Mouse (Mus musculus): ENCODE measurements around the gene A530032D15Rik.
"Not testable (repeated sequence)": the region's sequence is repeated elsewhere in the genome, so short reads cannot be mapped to it uniquely, and the experiment has no call there.

Gene A530032D15Rik

DNA sequence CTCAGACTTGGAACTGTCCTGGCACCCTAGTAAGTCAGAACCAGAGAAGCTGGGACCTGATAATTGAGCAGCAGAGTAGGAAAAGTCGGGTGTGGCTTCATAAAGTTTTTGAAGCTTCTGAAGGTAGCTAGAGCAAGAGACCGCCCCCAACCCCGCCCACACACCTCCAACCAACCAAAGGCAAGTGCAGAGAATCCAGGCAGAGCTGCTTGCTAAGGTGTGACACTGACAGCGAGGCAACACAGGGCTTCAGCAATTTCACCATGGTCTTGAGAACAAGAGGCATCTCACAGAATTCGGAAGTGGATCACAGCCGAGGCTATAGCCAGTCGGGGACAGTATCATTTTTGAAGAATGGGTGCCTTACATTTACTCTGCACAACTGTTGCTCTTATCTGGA is at the start of gene A530032D15Rik:
Gene A530032D15Rik, minus strand, starts transcription at position 101 of the 400 bp plus-strand sequence.
- DNase-seq (ENCODE audit: low spot score) = not testable (repeated sequence)

GRCm38 (mm10) chr1:85155151-85155550 is 45.5 kb upstream of the A530032D15Rik start:
- DNase-seq (ENCODE audit: low spot score) = not testable (repeated sequence)

- not testable (repeated sequence) for DNase-seq (ENCODE audit: low spot score)
Measured at GRCm38 (mm10) chr1:85133671-85134070, 24.0 kb upstream of the A530032D15Rik start.

DNA sequence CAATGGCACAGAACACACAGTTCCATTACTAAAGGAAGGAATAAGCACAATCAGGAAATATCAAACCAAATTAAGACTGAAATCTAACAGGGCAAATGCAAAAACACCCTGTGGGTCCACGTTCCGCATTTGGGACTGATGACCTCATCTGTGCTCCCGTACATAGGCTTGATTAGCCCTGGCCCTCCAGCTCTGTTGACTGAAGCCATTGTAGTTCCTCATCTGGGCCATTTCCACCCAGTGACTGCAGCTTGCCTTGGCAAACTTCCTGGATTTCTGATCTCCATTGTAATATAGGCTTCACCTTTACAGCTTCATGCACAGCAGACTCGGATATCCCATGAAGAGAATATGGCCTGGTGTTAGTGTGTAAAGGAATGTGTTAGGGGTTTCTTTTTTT is 12.2 kb upstream of the A530032D15Rik start:
- not testable (repeated sequence) for DNase-seq (ENCODE audit: low spot score)

- DNase-seq (ENCODE audit: low spot score) = not testable (repeated sequence)
Measured at GRCm38 (mm10) chr1:85118341-85118740, 8.7 kb upstream of the A530032D15Rik start.

- not testable (repeated sequence) for DNase-seq (ENCODE audit: low spot score)
Measured at GRCm38 (mm10) chr1:85117537-85117936, 7.9 kb upstream of the A530032D15Rik start.

DNA sequence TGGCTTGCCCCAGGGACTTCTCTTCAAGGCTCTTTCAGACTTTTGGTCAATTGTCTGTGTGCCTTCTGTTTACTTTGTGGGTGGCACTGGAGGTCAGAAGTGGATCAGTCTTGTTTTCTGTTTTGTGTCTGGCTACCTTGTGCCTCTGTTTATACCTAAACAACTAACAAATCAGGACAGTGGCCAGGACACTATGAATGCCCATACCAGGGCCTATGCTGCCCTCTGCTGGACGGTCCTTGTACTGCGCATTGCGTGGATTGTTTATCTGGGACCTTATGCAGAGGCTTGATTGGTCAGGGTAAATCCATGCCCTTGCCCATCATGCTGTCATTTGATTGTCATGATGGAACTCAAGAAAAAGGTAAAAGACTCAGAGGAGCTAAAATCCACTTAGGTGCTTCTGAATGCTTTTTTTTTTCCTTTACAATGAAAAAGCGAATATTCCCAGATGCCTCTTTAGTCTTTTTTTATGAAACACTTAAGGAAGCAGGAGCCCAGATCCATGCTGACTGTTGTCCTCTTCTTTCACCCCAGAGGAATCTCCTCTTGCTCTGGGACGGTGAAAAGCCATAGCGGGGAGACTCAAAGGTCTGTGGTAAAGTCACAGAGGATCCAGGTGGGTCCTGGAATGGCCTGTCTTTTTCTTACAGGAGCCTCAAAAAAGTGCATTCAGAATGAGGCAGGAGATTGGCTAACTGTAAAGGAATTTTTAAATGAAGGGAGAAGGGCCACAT is 5.2 kb upstream of the A530032D15Rik start:
- peak; percentile 15 for DNase-seq (ENCODE audit: low spot score)

- DNase-seq (ENCODE audit: low spot score) = not testable (repeated sequence)
Measured at GRCm38 (mm10) chr1:85114078-85114477, 4.4 kb upstream of the A530032D15Rik start.

DNA sequence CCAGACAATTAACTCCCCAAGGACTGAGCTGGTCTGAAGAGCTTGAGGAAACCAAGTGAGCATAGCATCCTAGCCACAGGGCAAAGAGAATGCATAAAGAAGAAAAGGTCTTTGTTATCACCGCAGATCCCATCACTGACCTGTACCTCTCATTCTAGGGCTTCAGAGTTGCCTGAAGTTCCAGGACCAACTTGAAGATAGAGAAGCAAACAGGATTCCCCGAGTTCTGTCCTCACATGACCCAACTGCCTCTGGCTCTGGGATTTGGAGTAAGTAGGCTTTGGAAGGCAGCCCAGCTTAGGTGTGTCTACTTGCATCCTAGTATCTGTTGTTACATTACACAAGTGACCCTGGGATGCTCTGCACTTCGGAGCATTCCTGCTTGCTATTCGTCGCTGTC is 3.2 kb upstream of the A530032D15Rik start:
- DNase-seq (ENCODE audit: low spot score) = not testable (repeated sequence)

GRCm38 (mm10) chr1:85112266-85112665 is 2.6 kb upstream of the A530032D15Rik start:
- DNase-seq (ENCODE audit: low spot score) = not testable (repeated sequence)

GRCm38 (mm10) chr1:85111572-85111971 is 1.9 kb upstream of the A530032D15Rik start:
- not testable (repeated sequence) for DNase-seq (ENCODE audit: low spot score)

GRCm38 (mm10) chr1:85110876-85111275 is 1.2 kb upstream of the A530032D15Rik start:
- DNase-seq (ENCODE audit: low spot score) = not testable (repeated sequence)

- not testable (repeated sequence) for DNase-seq (ENCODE audit: low spot score)
Measured at GRCm38 (mm10) chr1:85106013-85106412, 3.6 kb downstream of the A530032D15Rik start.

GRCm38 (mm10) chr1:85105336-85105735 is 4.3 kb downstream of the A530032D15Rik start:
- DNase-seq (ENCODE audit: low spot score) = not testable (repeated sequence)

- DNase-seq (ENCODE audit: low spot score) = not testable (repeated sequence)
Measured at GRCm38 (mm10) chr1:85101754-85102153, 7.9 kb downstream of the A530032D15Rik start.

GRCm38 (mm10) chr1:85099864-85100263 is 9.8 kb downstream of the A530032D15Rik start, which contains the start of gene Gm10553:
Gene Gm10553 (plus strand): TSS chr1:85100164.
- not testable (repeated sequence) for DNase-seq (ENCODE audit: low spot score)

GRCm38 (mm10) chr1:85099081-85099480 is 10.6 kb downstream of the A530032D15Rik start:
- DNase-seq (ENCODE audit: low spot score) = not testable (repeated sequence)

DNA sequence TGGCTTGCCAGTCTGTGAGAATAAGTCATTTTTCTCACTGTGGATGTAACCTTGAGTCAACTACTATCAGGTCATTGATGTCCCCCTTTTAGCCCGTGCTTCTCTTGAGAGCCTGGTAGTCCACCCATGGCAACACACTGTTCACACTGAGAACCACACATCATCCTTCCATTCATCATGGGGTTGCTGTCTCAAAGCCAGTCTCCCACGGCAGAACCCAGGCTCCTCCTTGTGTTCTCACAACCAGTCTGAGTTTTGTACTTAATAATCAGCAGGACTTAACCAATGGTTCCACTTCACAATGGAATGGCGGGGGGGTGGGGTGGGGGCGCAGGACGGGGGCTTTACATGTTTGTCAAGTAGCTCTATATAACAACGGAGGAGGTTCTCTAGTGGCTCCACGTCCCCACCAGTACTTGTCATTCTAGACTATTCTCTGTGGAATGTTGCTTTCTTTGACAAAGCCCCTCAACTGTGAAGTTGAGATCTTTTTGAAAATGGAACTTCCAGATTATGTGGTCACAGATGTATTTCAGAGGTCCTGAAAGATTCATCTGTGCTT is 16.6 kb downstream of the A530032D15Rik start:
- DNase-seq (ENCODE audit: low spot score) = not testable (repeated sequence)

DNA sequence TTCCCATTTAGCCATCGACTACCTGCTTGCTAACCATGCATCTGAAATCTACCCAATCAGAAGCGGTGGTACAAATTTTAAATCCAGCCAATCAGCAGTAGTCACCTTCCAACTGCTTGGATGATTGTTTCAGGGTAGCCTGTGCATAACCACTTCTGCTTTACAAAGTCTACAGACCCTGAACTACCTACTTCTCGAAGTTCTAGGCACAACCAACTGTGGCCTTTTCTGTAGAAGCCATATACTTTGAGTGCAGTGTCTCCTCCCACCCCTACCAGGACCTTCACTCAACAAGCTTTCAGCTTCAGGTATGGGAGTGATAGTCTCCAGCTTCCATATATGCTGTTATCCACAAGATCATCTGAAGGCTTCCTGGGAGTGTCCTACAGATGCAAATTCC is 17.5 kb downstream of the A530032D15Rik start:
- not testable (repeated sequence) for DNase-seq (ENCODE audit: low spot score)

GRCm38 (mm10) chr1:85086211-85086610 is 23.4 kb downstream of the A530032D15Rik start:
- not testable (repeated sequence) for DNase-seq (ENCODE audit: low spot score)

DNA sequence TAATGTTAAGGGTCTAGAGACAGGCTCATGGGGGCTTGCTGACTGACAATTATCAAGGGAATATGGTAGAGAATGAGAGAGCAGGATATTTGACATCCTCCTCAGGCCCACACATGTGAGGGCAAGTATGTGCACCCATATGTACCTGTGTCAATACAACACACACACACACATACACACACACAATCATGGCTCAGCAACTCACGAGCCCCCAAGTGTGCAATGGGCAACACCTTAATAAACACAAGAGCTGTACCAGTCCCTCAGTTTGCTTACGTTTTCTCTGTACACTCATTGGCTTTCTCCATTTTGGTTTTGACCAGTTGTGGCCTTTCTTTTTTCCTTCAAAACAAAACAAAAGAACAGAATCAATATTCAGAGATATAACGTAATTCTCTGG is 24.9 kb downstream of the A530032D15Rik start:
- not testable (repeated sequence) for DNase-seq (ENCODE audit: low spot score)

DNA sequence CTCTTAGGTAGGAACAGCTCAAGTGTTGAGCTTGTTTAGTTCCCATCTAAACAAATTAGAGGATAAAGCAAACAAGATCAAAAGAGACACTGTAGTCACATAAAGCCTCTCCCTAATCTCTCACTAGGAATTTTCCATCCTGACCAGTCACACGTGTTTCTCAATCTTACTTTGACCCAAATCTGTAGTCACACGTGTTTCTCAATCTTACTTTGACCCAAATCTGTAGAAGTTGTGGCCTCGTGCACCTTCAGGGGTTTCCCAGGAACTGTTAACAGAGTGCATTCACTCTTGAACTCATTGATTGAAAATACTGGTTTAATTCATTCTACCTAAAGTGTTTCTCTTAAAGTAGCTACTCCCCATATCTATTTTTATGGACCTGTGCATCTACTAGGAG is 36.6 kb downstream of the A530032D15Rik start:
- not testable (repeated sequence) for DNase-seq (ENCODE audit: low spot score)

GRCm38 (mm10) chr1:85071690-85072089 is 38.0 kb downstream of the A530032D15Rik start:
- DNase-seq (ENCODE audit: low spot score) = not testable (repeated sequence)

Data from ovary, postnatal 14 days (tissue).